Comparison of ENCODE assay signal across 8 mouse cellular contexts in genomic region chr5:72868091-72868875, GRCm38 (mm10). TPM values are rescaled to one million over a fixed set of nuclear protein-coding genes. Genes with fewer than 3 reads are reported as not detected.
DNase-seq lines count a peak whose midpoint lies in the region; ATAC-seq and TF ChIP-seq lines count a peak whose summit lies in the region.

Gene Tec (minus strand): TSS chr5:72868483.

- WGBS in bone marrow, adult 2 months = under 1% methylated on average over 60 of the region's 60 CpGs
- under 1% methylated on average over 60 of the region's 60 CpGs for WGBS in embryonic facial prominence, embryonic 15.5 days

- peak within 1 kb of the TSS; percentile 35 for H3K9ac ChIP-seq in embryonic facial prominence, embryonic 15.5 days

- H3K27me3 ChIP-seq in embryonic facial prominence, embryonic 15.5 days = peaks cover 5% of the 10 kb centered on the region; the same call in 1 of the 2 replicates

- H3K4me3 ChIP-seq in bone marrow, adult 2 months (replicated peaks; ENCODE audit: control insufficient read depth, low read depth, low read length) = peak within 1 kb of the TSS; percentile 93
- H3K4me3 ChIP-seq in embryonic facial prominence, embryonic 15.5 days (replicated peaks) = peak within 1 kb of the TSS; percentile 61

- ATAC-seq in embryonic facial prominence, embryonic 15.5 days (ENCODE audit: insufficient number of reproducible peaks, low FRiP score, low TSS enrichment, low read depth) = peak; percentile 92

- H3K4me1 ChIP-seq in bone marrow, adult 2 months (ENCODE audit: control insufficient read depth, insufficient read depth, low read length) = peaks cover 5% of the 10 kb centered on the region
- peaks cover 13% of the 10 kb centered on the region for H3K4me1 ChIP-seq in embryonic facial prominence, embryonic 15.5 days

- peak; percentile 94 for DNase-seq in 416B (ENCODE audit: low read depth)
- DNase-seq in heart, adult 8-10 months (ENCODE audit: low spot score) = peak; percentile 88
- peak; percentile 94 for DNase-seq in kidney, adult 9 months
- DNase-seq in liver = peak; percentile 91
- DNase-seq in monocyte, adult 2 months (ENCODE audit: low read depth in 1 of 2, low spot score in 2 of 2) = peak; percentile 73 to 90
- DNase-seq in spleen, postnatal 14 days (ENCODE audit: low spot score in 2 of 2) = peak; percentile 88

- peak within 1 kb of the TSS; percentile 74 for H3K27ac ChIP-seq in bone marrow, adult 2 months (ENCODE audit: control insufficient read depth, insufficient read depth, low read depth, low read length, poor library complexity)
- 0 out of 2 replicates have a peak within 1 kb of the TSS, but pooled peaks have one; percentile 44 for H3K27ac ChIP-seq in embryonic facial prominence, embryonic 15.5 days (replicated peaks)

- peak within 1 kb of the TSS; percentile 97 for H3K4me2 ChIP-seq in embryonic facial prominence, embryonic 15.5 days (replicated peaks)

- no peak for TF ChIP-seq CTCF in bone marrow, adult 2 months (IDR thresholded peaks at IDR 0.05; ENCODE audit: control insufficient read depth, insufficient read depth, low read length)

- H3K36me3 ChIP-seq in embryonic facial prominence, embryonic 15.5 days = no peaks in the 10 kb centered on the region

- H3K9me3 ChIP-seq in embryonic facial prominence, embryonic 15.5 days (replicated peaks) = no peaks in the 10 kb centered on the region

- TF ChIP-seq POLR2A in bone marrow, adult 2 months (IDR thresholded peaks at IDR 0.05; ENCODE audit: borderline replicate concordance, control insufficient read depth, low read depth, low read length) = peak; percentile 92; the same call in 1 of the 2 replicates

RNA-seq across cellular contexts. Expression of gene Tec, which starts in this region (rescaled TPM):
- 16.8 and 39.4 TPM in 2 replicates for polyA plus RNA-seq in bone marrow, adult 2 months (2011; ENCODE audit: insufficient read depth, insufficient read length, low replicate concordance, missing spikeins)
- 7.4 and 7.9 TPM in 2 replicates for polyA plus RNA-seq in embryonic facial prominence, embryonic 15.5 days (2015; fragmentation: Nextera tagmentation; extraction: Ambion mirVana)
- total RNA-seq in heart, adult 8-10 months (2022) = 10 to 100 TPM; 13.2 to 14.5 (median 13.5) TPM

Comparison
In these comparisons a context has a peak if more than half of its experiments do, and no peak if none do; other contexts are left out.
1. Peak in every context shown above with its lines: DNase-seq, ATAC-seq, H3K4me3 ChIP-seq and H3K27ac ChIP-seq.